Mouse (Mus musculus) G1E (cell line): Measurements from ENCODE around the gene Glp2r. TPM values are rescaled to one million over a fixed set of nuclear protein-coding genes. Genes with fewer than 3 reads are reported as not detected.

Source experiments
- ATAC-seq: 2 replicates; pipeline ENCODE4 v1.8.0; 2016; ENCODE audit warnings: mild to moderate bottlenecking; ENCODE audit not compliant: insufficient number of reproducible peaks, poor library complexity, low FRiP score, severe bottlenecking; ENCODE audit errors: extremely low read depth
- DNase-seq: peaks from one replicate; pipeline ENCODE4 v3.0.0; 2012; ENCODE audit warnings: low spot score
- H3K27me3 ChIP-seq: 2 replicates; pipeline ENCODE4 v1.6.1; 2012; ENCODE audit warnings: mild to moderate bottlenecking, low read length, inconsistent platforms; ENCODE audit not compliant: insufficient read depth
- H3K36me3 ChIP-seq: replicated peaks from 2 replicates; pipeline ENCODE3; 2012; ENCODE audit warnings: mild to moderate bottlenecking, inconsistent platforms
- H3K4me1 ChIP-seq: 2 replicates; pipeline ENCODE4 v1.6.1; 2012; ENCODE audit warnings: low read depth, low read length, inconsistent platforms, mixed read lengths; ENCODE audit not compliant: insufficient read depth
- H3K4me3 ChIP-seq: 2 replicates; pipeline ENCODE4 v1.5.1; 2012; ENCODE audit warnings: low read depth, mild to moderate bottlenecking, inconsistent platforms, low read length, moderate library complexity, mixed read lengths
- H3K9me3 ChIP-seq: replicated peaks from 2 replicates; pipeline ENCODE4 v1.6.1; 2012; ENCODE audit warnings: inconsistent platforms
- CTCF ChIP-seq: IDR thresholded peaks from 2 replicates; pipeline ENCODE4 v1.5.1; 2012; ENCODE audit warnings: low read depth, low read length, inconsistent platforms, mixed read lengths
- GATA1 ChIP-seq: IDR thresholded peaks from 2 replicates; pipeline ENCODE4 v1.6.1; 2012; ENCODE audit warnings: borderline replicate concordance, low read length, inconsistent platforms, mixed read lengths
- GATA2 ChIP-seq: IDR thresholded peaks from 2 replicates; pipeline ENCODE4 v1.6.1; 2012; ENCODE audit warnings: low read depth, low read length, inconsistent platforms, borderline replicate concordance
- POLR2AphosphoS5 ChIP-seq: IDR thresholded peaks from 2 replicates; pipeline ENCODE4 v1.6.1; 2012; ENCODE audit warnings: low read depth, low read length, inconsistent platforms; ENCODE audit not compliant: insufficient replicate concordance
- TAL1 ChIP-seq: conservative IDR thresholded peaks from 2 replicates; pipeline ENCODE4 v1.6.1; 2012; ENCODE audit warnings: low read depth, low read length, inconsistent platforms, mixed read lengths
- polyA plus RNA-seq: library from polyadenylated mRNA; stranded (reverse); fragments of >175 nt; gene quantifications from 2 replicates; pipeline ENCODE4 v1.2.3, GENCODE M21; 2012
- total RNA-seq, 2 experiments: library from RNA; stranded (forward) in 1 of 2; stranded (reverse) in 1 of 2; fragments of 200-1000 nt in 1 of 2; fragments of >200 nt in 1 of 2; fragmentation: Nextera tagmentation in 1 of 2; gene quantifications; 2 replicates each; pipeline ENCODE4 v1.2.3; 2014 to 2017

Glp2r gene
- total and polyA plus RNA-seq, 3 experiments: 0.05 TPM; not detected in 2

DNA sequence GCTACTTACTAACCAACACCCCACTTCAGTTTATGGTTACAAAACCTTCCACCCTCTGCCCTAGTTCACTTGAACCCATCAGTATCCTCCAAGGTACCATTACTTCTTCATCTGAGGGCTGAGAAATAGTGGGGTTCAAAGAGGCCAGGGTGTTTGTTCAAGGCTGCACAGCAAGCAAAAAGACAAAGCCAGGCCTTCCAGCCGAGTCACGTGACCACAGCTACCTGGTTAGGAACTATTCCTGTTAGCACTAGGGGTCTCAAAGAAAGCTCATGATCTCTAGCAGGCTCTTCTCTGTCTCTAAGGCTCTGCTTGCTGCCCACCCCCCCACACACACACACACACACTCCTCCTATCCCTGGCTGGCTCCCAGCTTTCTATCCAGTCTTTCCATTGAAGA, 738 bp upstream of the Glp2r start:
- ATAC-seq (no peak), DNase-seq (no peak)
- TF ChIP-seq POLR2AphosphoS5: no peak
- TF ChIP-seq TAL1: no peak
- TF ChIP-seq GATA1: no peak
- no peak for TF ChIP-seq GATA2
- no peak for TF ChIP-seq CTCF
- Histone ChIP-seq H3K4me3 (no peak overlapping the region), H3K4me1 (no peaks in the 10 kb centered on the region), H3K27me3 (no peaks in the 10 kb centered on the region), H3K9me3 (peaks cover 55% of the 10 kb centered on the region), H3K36me3 (no peaks in the 10 kb centered on the region)

DNA sequence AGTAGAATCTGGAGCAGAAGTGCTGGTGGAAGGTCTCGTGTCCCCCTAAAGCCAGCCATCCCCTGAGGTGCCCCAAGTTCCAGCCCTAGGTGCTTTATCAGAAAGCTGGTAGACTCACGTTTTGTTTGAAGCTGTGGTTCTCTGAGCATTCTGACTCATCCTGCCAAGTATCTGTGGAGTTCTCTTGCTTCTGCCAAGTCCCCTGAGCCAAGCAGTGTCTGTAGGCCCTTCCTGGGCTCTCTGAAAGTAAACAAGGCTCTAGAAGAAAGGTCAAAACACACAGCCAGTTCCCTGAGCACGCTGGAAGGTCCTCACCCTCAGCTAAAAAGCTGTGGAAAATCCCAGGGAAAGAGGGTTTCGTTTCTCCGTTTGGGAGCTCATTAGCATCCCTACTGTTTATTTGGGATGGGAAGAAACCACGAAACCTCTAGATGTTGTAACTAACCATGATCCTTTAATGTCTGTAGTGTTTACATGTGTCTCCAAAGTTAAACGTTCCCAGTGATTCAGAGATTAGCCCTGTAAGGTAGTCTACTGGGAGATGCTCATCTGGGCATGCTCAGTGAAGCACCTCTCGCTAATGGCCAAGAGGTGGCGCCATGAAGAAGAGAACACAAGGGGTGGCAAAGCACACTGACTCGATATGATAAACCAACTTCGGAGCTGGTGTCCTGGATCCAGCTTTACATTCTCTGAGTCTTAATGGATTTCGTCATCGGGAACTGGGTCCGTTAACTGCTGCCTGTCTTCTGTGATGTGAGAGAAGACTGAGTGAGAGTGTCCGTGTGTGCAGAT, 13.4 kb downstream of the Glp2r start:
- Histone ChIP-seq H3K4me1 (no peaks in the 10 kb centered on the region), H3K27me3 (no peaks in the 10 kb centered on the region), H3K4me3 (no peak overlapping the region), H3K36me3 (no peaks in the 10 kb centered on the region), H3K9me3 (peaks cover 36% of the 10 kb centered on the region)
- ATAC-seq (no peak), DNase-seq (no peak)
- TF ChIP-seq GATA1 (no peak), CTCF (no peak), TAL1 (no peak), GATA2 (no peak)

DNA sequence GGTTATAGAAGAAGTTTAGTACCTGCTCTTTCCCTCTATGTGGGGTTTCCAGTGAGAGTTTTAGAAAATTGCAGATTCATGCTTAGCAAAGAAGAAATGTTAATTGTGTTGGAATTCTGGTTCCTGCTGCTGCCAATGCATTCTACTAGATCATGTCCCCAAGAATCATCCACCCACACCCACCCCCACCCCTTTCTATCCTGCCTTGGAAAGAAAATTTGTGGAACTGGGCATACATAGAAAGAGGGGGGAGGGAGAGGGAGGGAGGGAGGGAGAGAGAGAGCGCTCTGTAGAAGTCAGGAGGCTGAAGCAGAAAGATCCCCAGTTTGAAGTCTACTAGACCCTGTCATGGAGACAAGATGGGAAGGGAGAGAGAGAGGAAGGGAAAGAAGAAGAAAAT, 14.7 kb downstream of the Glp2r start:
- H3K4me3 ChIP-seq: no peak overlapping the region
- H3K4me1 ChIP-seq: no peaks in the 10 kb centered on the region
- H3K36me3 ChIP-seq: no peaks in the 10 kb centered on the region
- TF ChIP-seq TAL1 (no peak), GATA1 (no peak), POLR2AphosphoS5 (no peak), GATA2 (no peak), CTCF (no peak)
- H3K9me3 ChIP-seq: peaks cover 39% of the 10 kb centered on the region
- no peaks in the 10 kb centered on the region for H3K27me3 ChIP-seq
- ATAC-seq: no peak
- no peak for DNase-seq

DNA sequence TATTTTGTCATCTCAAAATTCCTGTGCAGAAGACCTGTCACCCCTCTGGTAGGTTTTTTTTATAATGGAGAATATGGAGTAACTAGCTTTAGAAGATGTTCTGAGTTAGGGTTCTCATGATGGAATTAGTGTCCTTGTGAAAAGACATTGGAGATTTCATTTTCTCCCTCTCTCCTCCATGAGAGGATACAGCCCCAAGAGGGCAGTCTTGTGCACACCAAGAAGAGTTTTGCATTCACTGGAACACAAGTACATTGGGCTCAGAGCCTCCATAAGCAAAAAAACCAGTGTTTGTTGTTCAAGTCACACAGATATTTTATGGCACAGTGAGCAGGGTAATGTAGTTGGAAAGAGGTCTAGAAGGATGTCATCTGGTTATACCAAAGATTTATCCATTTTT, 29.4 kb downstream of the Glp2r start:
- peaks cover 26% of the 10 kb centered on the region for H3K9me3 ChIP-seq
- H3K27me3 ChIP-seq: no peaks in the 10 kb centered on the region
- no peaks in the 10 kb centered on the region for H3K4me1 ChIP-seq
- DNase-seq: no peak
- no peak for TF ChIP-seq CTCF
- no peak for TF ChIP-seq GATA2
- TF ChIP-seq TAL1: no peak
- no peak for TF ChIP-seq GATA1
- no peaks in the 10 kb centered on the region for H3K36me3 ChIP-seq
- no peak overlapping the region for H3K4me3 ChIP-seq
- no peak for ATAC-seq

DNA sequence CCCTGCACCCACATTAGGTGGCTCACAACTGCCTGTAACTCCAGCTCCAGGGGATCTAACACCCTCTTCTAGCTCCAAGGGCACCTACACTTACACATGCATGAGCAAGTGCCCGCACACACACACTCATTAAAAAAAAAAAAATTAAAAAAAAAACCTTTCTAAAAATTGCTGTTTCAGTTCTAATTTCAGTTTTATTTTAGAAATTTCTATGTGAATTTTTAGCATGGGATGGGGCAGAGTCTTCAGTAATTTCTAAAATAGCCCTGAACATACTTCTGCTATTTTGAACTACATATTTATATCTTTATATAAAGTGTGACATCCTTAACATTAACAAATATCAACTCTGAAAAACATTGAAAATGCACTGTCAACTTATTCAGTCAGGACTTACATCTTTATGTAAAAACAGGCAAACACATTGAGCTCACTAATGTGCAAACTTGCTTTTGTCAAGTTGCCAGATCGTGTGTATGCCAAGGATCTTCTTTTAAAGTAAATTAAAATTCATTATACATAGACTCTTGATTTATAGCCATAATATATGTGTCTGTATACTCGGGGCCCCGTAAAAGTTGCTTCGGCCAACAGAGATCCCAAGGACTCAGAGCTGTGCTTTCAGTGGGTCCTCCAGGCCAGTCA, 32.0 kb downstream of the Glp2r start:
- Histone ChIP-seq H3K4me1 (no peaks in the 10 kb centered on the region), H3K9me3 (peaks cover 15% of the 10 kb centered on the region; the same call in 1 of the 2 replicates), H3K27me3 (no peaks in the 10 kb centered on the region), H3K36me3 (no peaks in the 10 kb centered on the region), H3K4me3 (no peak overlapping the region)
- no peak for DNase-seq
- ATAC-seq: no peak
- TF ChIP-seq GATA1 (no peak), GATA2 (no peak), CTCF (no peak), POLR2AphosphoS5 (no peak), TAL1 (no peak)

DNA sequence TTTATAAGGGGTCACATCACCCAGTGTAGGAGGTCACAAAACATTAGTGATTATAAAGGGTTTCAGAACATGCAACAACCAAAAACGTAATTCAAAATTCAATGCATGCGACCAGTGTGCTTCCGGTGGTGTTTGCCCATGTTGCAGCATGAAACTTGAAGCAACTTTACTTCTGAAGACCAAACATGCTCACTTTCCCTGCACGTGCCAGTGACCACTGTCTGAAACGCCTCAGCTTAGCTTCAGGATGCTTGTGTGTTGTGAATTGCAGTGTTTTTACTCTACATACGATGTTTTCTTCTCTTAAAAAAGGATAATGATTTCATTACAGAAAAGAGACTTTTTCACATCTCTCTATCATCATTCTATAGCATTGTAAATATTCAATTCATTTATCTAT, 32.6 kb downstream of the Glp2r start:
- Histone ChIP-seq H3K36me3 (no peaks in the 10 kb centered on the region), H3K27me3 (no peaks in the 10 kb centered on the region), H3K9me3 (peaks cover 17% of the 10 kb centered on the region; the same call in 1 of the 2 replicates), H3K4me3 (no peak overlapping the region), H3K4me1 (no peaks in the 10 kb centered on the region)
- DNase-seq: no peak
- ATAC-seq: no peak
- no peak for TF ChIP-seq TAL1
- no peak for TF ChIP-seq POLR2AphosphoS5
- no peak for TF ChIP-seq GATA1
- TF ChIP-seq CTCF: no peak
- no peak for TF ChIP-seq GATA2
